Mouse (Mus musculus): ENCODE measurements around the gene Ino80. TPM values are rescaled to one million over a fixed set of nuclear protein-coding genes. Genes with fewer than 3 reads are reported as not detected.
A peak's percentile ranks its signal among the peaks of the same experiment; 100 is the strongest.

Ino80 gene
- polyA plus RNA-seq, 1 experiment from 2014 or later: 3.2 TPM

DNA sequence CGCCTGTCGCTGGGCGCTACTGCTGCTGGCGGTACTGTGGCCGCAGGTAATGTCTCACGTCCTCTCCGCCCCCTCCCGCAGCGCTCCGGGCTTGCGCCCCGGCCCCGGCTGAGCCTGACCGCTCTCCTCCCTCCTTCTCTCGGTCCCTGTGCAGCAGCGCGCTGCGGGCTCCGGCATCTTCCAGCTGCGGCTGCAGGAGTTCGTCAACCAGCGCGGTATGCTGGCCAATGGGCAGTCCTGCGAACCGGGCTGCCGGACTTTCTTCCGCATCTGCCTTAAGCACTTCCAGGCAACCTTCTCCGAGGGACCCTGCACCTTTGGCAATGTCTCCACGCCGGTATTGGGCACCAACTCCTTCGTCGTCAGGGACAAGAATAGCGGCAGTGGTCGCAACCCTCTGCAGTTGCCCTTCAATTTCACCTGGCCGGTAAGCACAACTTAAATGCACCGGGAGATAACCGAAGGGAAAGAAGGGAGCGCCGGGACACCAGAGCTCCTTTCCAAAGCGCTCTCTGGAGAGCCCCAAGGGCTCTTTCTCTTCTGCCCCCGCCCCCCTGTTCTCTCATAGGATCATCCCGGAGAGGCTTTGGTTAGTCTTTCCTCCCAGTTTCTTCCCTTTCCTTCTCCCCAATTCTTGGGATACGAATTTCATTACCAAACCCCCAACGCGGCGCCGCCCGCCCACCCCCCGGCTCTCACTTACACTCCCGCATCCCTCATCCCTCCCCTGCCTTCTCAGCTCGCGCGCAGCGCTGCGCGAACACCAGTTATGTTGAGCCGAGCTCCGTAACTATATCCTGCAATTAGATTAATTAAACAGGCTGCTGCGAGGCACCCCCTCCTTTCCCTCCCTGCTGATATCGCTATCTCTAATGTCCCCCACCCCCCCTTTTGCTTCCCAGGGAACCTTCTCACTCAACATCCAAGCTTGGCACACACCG is 151.1 kb downstream of the Ino80 start:
- peaks cover 33% of the 10 kb centered on the region; the same call in 1 of the 2 replicates for H3K4me1 ChIP-seq (ENCODE audit: insufficient read depth, low read depth, low read length)

DNA sequence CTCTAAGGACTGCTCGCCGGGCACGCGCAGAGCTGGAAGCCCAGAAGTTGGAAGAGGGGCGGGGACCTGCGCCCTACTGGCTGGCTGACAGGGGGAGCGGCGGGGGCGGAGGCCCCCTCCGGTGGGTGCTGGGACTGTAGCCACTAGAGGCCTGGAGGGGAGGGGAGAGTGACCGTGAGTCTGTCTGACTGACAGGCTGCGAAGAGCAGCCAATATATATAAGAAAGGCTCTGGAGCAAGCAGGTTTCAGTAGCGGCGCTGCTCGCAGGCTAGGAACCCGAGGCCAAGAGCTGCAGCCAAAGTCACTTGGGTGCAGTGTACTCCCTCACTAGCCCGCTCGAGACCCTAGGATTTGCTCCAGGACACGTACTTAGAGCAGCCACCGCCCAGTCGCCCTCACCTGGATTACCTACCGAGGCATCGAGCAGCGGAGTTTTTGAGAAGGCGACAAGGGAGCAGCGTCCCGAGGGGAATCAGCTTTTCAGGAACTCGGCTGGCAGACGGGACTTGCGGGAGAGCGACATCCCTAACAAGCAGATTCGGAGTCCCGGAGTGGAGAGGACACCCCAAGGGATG is 151.8 kb downstream of the Ino80 start, which contains the start of gene Dll4:
Gene Dll4 (plus strand): TSS at position 217 of the 576 bp plus-strand sequence.
- under 1% methylated on average over 31 of the region's 33 CpGs for WGBS
- Histone ChIP-seq H3K36me3 (ENCODE audit: insufficient read depth, low read length) (no peaks in the 10 kb centered on the region), H3K9me3 (ENCODE audit: low read length) (no peaks in the 10 kb centered on the region), H3K4me3 (ENCODE audit: low read depth, low read length) (peak within 1 kb of the TSS; percentile 59), H3K4me1 (ENCODE audit: insufficient read depth, low read depth, low read length) (peaks cover 33% of the 10 kb centered on the region; the same call in 1 of the 2 replicates), H3K27me3 (replicated peaks; ENCODE audit: insufficient read depth, low read length) (peaks cover 8% of the 10 kb centered on the region), H3K27ac (ENCODE audit: low read length) (peak within 1 kb of the TSS; percentile 22), H3K9ac (replicated peaks; ENCODE audit: low read depth) (peak within 1 kb of the TSS; percentile 54), H3K4me2 (replicated peaks; ENCODE audit: low read depth, low read length) (peak within 1 kb of the TSS; percentile 93)
- TF ChIP-seq EP300 (IDR thresholded peaks at IDR 0.05) (no peak), CTCF (IDR thresholded peaks at IDR 0.05) (peak; percentile 50)
- peak; percentile 82 for ATAC-seq
- DNase-seq (ENCODE audit: low spot score): peak; percentile 87

More for the DNA sequence above, 151.1 kb downstream of the Ino80 start:
- Histone ChIP-seq H3K9ac (replicated peaks; ENCODE audit: low read depth) (peak overlapping the region; percentile 54), H3K36me3 (ENCODE audit: insufficient read depth, low read length) (no peaks in the 10 kb centered on the region), H3K27me3 (replicated peaks; ENCODE audit: insufficient read depth, low read length) (peaks cover 8% of the 10 kb centered on the region), H3K4me3 (ENCODE audit: low read depth, low read length) (peak overlapping the region; percentile 59), H3K4me2 (replicated peaks; ENCODE audit: low read depth, low read length) (peak overlapping the region; percentile 93), H3K9me3 (ENCODE audit: low read length) (no peaks in the 10 kb centered on the region), H3K27ac (ENCODE audit: low read length) (peak overlapping the region; percentile 22)
- DNase-seq (ENCODE audit: low spot score) (no peak), ATAC-seq (0 out of 2 replicates have a peak, but pooled peaks have one; percentile 5)
- no peak for TF ChIP-seq CTCF (IDR thresholded peaks at IDR 0.05)
- no peak for TF ChIP-seq EP300 (IDR thresholded peaks at IDR 0.05)
- 1% methylated on average over 56 of the region's 61 CpGs for whole genome bisulfite sequencing

DNA sequence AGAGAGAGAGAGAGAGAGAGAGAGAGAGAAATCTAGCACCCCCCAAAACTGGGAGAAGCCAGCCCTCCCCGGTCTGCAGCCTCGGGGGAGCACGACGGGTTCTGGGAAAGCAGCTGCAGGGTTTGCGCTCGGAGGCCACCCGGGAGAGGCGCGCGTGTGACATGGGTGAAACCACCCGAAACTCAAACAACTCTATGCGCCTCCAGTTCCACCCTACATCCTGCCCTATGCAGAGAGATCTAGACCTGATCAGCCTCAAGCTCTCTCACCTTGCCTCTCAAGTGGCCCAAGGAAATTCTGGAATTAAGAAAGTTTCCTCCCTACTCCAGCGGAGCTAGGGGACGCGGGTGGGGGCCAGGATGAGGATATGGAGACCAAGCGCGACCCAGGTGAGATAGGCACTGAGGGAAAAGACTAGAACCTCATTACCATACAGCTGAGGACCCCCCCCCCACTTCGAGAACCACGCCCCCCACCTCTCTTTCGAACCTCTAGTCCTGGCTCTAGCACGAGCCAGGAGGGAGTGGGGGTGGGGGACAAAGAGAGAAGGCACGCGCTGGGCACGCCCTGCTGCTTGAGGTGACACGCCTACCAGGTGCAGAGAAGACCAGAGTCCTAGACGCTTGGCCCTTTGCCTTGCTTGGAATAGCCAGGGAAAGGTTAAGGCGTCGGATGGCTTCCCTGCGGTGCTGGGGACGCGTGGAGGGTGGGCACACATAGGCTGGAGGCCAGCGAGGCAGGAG is 152.7 kb downstream of the Ino80 start:
- 0% methylated on average over 31 of the region's 32 CpGs for WGBS
- Histone ChIP-seq H3K27ac (ENCODE audit: low read length) (no peak overlapping the region), H3K36me3 (ENCODE audit: insufficient read depth, low read length) (no peaks in the 10 kb centered on the region), H3K4me1 (ENCODE audit: insufficient read depth, low read depth, low read length) (peaks cover 30% of the 10 kb centered on the region; the same call in 1 of the 2 replicates), H3K4me3 (ENCODE audit: low read depth, low read length) (peak overlapping the region; percentile 59), H3K9me3 (ENCODE audit: low read length) (no peaks in the 10 kb centered on the region), H3K27me3 (replicated peaks; ENCODE audit: insufficient read depth, low read length) (peaks cover 8% of the 10 kb centered on the region), H3K4me2 (replicated peaks; ENCODE audit: low read depth, low read length) (peak overlapping the region; percentile 93), H3K9ac (replicated peaks; ENCODE audit: low read depth) (no peak overlapping the region)
- peak; percentile 70 for DNase-seq (ENCODE audit: low spot score)
- TF ChIP-seq EP300 (IDR thresholded peaks at IDR 0.05): no peak
- no peak for TF ChIP-seq CTCF (IDR thresholded peaks at IDR 0.05)
- peak; percentile 56 for ATAC-seq

DNA sequence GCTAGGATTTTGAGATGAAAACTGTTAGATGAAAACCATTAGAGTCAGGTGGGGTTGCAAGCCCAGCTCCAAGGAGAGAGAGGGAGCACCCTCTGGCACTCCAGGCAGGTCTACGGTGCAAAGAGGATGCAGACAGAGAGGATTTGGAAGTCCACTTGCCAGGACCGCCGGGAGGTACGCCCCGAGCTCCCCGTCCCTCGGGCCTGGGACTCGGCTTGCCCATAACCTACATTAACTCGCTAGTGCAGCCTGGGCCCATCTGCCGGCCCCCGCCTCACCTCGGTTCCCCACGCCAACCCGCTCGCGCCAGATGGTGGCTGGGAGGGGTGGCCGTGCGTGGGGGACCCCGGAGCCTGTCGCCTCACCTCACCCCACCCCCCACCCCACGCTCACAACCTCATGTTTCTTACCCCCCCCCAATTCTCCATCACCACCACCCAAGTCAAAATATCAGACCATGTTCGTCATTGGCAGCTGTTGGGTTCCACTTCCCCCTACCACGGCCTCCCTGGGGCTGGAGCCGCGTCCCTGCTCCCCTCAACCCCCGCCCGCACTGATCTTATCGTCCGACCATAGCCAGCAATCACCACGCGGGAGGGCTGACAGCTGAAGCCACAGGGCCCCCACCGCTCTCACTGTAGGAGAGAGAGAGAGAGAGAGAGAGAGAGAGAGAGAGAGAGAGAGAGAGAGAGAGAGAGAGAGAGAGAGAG is 153.5 kb downstream of the Ino80 start:
- TF ChIP-seq CTCF (IDR thresholded peaks at IDR 0.05) (no peak), EP300 (IDR thresholded peaks at IDR 0.05) (no peak)
- Histone ChIP-seq H3K4me3 (ENCODE audit: low read depth, low read length) (peak overlapping the region; percentile 59), H3K27me3 (replicated peaks; ENCODE audit: insufficient read depth, low read length) (peaks cover 8% of the 10 kb centered on the region), H3K9me3 (ENCODE audit: low read length) (no peaks in the 10 kb centered on the region), H3K4me2 (replicated peaks; ENCODE audit: low read depth, low read length) (peak overlapping the region; percentile 93), H3K9ac (replicated peaks; ENCODE audit: low read depth) (no peak overlapping the region), H3K27ac (ENCODE audit: low read length) (no peak overlapping the region), H3K36me3 (ENCODE audit: insufficient read depth, low read length) (no peaks in the 10 kb centered on the region), H3K4me1 (ENCODE audit: insufficient read depth, low read depth, low read length) (peaks cover 30% of the 10 kb centered on the region; the same call in 1 of the 2 replicates)
- no peak for ATAC-seq
- WGBS: 29% methylated on average over 29 of the region's 32 CpGs
- no peak for DNase-seq (ENCODE audit: low spot score)

Other genes with a start within 250 kb of the Ino80 start
- 2.1 and 2.2 TPM in 2 replicates for gene Ppp1r14d, start 247.8 kb downstream of the Ino80 start, polyA plus RNA-seq (2015; fragmentation: Nextera tagmentation; extraction: Ambion mirVana)
- 53.7 and 54.8 TPM in 2 replicates for gene Spint1, start 240.3 kb downstream of the Ino80 start, polyA plus RNA-seq (2015; fragmentation: Nextera tagmentation; extraction: Ambion mirVana)
- 3.0 and 3.1 TPM in 2 replicates for gene Rhov, start 206.4 kb downstream of the Ino80 start, polyA plus RNA-seq (2015; fragmentation: Nextera tagmentation; extraction: Ambion mirVana)
- 11.1 and 11.4 TPM in 2 replicates for gene Vps18, start 188.9 kb downstream of the Ino80 start, polyA plus RNA-seq (2015; fragmentation: Nextera tagmentation; extraction: Ambion mirVana)
- gene Dll4, start 151.9 kb downstream of the Ino80 start, polyA plus RNA-seq (2015; fragmentation: Nextera tagmentation; extraction: Ambion mirVana): 22.7 and 25.9 TPM in 2 replicates
- gene Chac1, start 126.5 kb downstream of the Ino80 start, polyA plus RNA-seq (2015; fragmentation: Nextera tagmentation; extraction: Ambion mirVana): 1.5 and 1.8 TPM in 2 replicates
- gene Exd1, start 69.9 kb upstream of the Ino80 start, polyA plus RNA-seq (2015; fragmentation: Nextera tagmentation; extraction: Ambion mirVana): 0.11 and 0.18 TPM in 2 replicates
- 113 and 129 TPM in 2 replicates for gene Chp1, start 70.0 kb upstream of the Ino80 start, polyA plus RNA-seq (2015; fragmentation: Nextera tagmentation; extraction: Ambion mirVana)
- 3.9 and 5.7 TPM in 2 replicates for gene Nusap1, start 140.6 kb upstream of the Ino80 start, polyA plus RNA-seq (2015; fragmentation: Nextera tagmentation; extraction: Ambion mirVana)
- gene Oip5, start 140.8 kb upstream of the Ino80 start, polyA plus RNA-seq (2015; fragmentation: Nextera tagmentation; extraction: Ambion mirVana): 2.8 and 3.0 TPM in 2 replicates
- gene Ndufaf1, start 185.1 kb upstream of the Ino80 start, polyA plus RNA-seq (2015; fragmentation: Nextera tagmentation; extraction: Ambion mirVana): 22.8 and 23.3 TPM in 2 replicates
- gene Rtf1, start 197.4 kb upstream of the Ino80 start, polyA plus RNA-seq (2015; fragmentation: Nextera tagmentation; extraction: Ambion mirVana): 39.2 and 40.0 TPM in 2 replicates